Mouse (Mus musculus) heart, embryonic 15.5 days (tissue): Measurements from ENCODE around the gene Dscaml1. TPM values are rescaled to one million over a fixed set of nuclear protein-coding genes. Genes with fewer than 3 reads are reported as not detected.

Experiments
- ATAC-seq: fragments of 200-750 bp; cut with Nextera tagmentation; replicated peaks from 2 replicates; pipeline ENCODE4 v1.8.0; 2017; ENCODE audit warnings: low read depth, moderate TSS enrichment; ENCODE audit not compliant: insufficient number of reproducible peaks, insufficient read depth, low FRiP score
- H3K27ac ChIP-seq: fragments of 300-500 bp; sonication (generic); 2 replicates; pipeline ENCODE4 v1.5.1; 2015; ENCODE audit warnings: mild to moderate bottlenecking, inconsistent platforms
- H3K27me3 ChIP-seq: fragments of 300-500 bp; sonication (generic); 2 replicates; pipeline ENCODE4 v1.6.1; 2015; ENCODE audit warnings: inconsistent platforms
- H3K36me3 ChIP-seq: fragments of 300-500 bp; sonication (generic); 2 replicates; pipeline ENCODE4 v1.6.1; 2015; ENCODE audit warnings: mild to moderate bottlenecking, inconsistent platforms
- H3K4me1 ChIP-seq: fragments of 300-500 bp; sonication (generic); replicated peaks from 2 replicates; pipeline ENCODE4 v1.6.1; 2015; ENCODE audit warnings: inconsistent platforms
- H3K4me2 ChIP-seq: fragments of 300-500 bp; sonication (generic); 2 replicates; pipeline ENCODE4 v1.6.1; 2015; ENCODE audit warnings: inconsistent platforms, mild to moderate bottlenecking, moderate library complexity
- H3K4me3 ChIP-seq: fragments of 300-500 bp; sonication (generic); 2 replicates; pipeline ENCODE4 v1.5.1; 2015; ENCODE audit warnings: mild to moderate bottlenecking, inconsistent platforms
- H3K9ac ChIP-seq: fragments of 300-500 bp; sonication (generic); 2 replicates; pipeline ENCODE4 v1.6.1; 2015; ENCODE audit warnings: mild to moderate bottlenecking, inconsistent platforms
- H3K9me3 ChIP-seq: fragments of 300-500 bp; sonication (generic); replicated peaks from 2 replicates; pipeline ENCODE4 v1.6.1; 2016; ENCODE audit warnings: inconsistent platforms
- WGBS: fragments of 180-500 bp; shearing (Covaris S2); methylation state at CpG from one replicate; pipeline ENCODE4 v1.1.7; 2015; ENCODE audit warnings: mixed read lengths; 5-methylcytosine and 5-hydroxymethylcytosine counted together
- polyA plus RNA-seq: library from polyadenylated mRNA; unstranded; fragments of >200 nt; fragmentation: Nextera tagmentation; extraction: Ambion mirVana; gene quantifications from 2 replicates; pipeline ENCODE4 v1.2.1, GENCODE M21; 2015

The Dscaml1 gene
- polyA plus RNA-seq, 1 experiment from 2014 or later: 0.23 TPM

GRCm38 (mm10) chr9:45412700-45413477 lies 13.5 kb upstream of the Dscaml1 start:
- H3K27ac ChIP-seq: no peak overlapping the region
- H3K4me1 ChIP-seq: peaks cover 5% of the 10 kb centered on the region
- H3K9me3 ChIP-seq: no peaks in the 10 kb centered on the region
- H3K36me3 ChIP-seq: no peaks in the 10 kb centered on the region
- no peak overlapping the region for H3K4me2 ChIP-seq
- ATAC-seq: no peak
- WGBS: 74% methylated on average over 4 of the region's 4 CpGs
- H3K9ac ChIP-seq: no peak overlapping the region
- peaks cover 15% of the 10 kb centered on the region for H3K27me3 ChIP-seq
- H3K4me3 ChIP-seq: no peak overlapping the region

- peaks cover 14% of the 10 kb centered on the region; the same call in 1 of the 2 replicates for H3K27me3 ChIP-seq
- no peak overlapping the region for H3K4me3 ChIP-seq
- H3K4me2 ChIP-seq: no peak overlapping the region
- no peak overlapping the region for H3K9ac ChIP-seq
- no peak overlapping the region for H3K27ac ChIP-seq
- H3K36me3 ChIP-seq: no peaks in the 10 kb centered on the region
- no peak for ATAC-seq
- WGBS: 55% methylated on average over 5 of the region's 5 CpGs
- no peaks in the 10 kb centered on the region for H3K9me3 ChIP-seq
- peaks cover 5% of the 10 kb centered on the region for H3K4me1 ChIP-seq
Observed at GRCm38 (mm10) chr9:45413478-45414140, 12.8 kb upstream of the Dscaml1 start.

GRCm38 (mm10) chr9:45415912-45416311 lies 10.5 kb upstream of the Dscaml1 start:
- H3K9ac ChIP-seq: no peak overlapping the region
- WGBS: 48% methylated on average over 4 of the region's 4 CpGs
- no peaks in the 10 kb centered on the region for H3K36me3 ChIP-seq
- peaks cover 5% of the 10 kb centered on the region for H3K4me1 ChIP-seq
- H3K4me3 ChIP-seq: no peak overlapping the region
- H3K9me3 ChIP-seq: no peaks in the 10 kb centered on the region
- H3K4me2 ChIP-seq: no peak overlapping the region
- H3K27ac ChIP-seq: no peak overlapping the region
- ATAC-seq: 0 out of 2 replicates have a peak, but pooled peaks have one; percentile 7
- no peaks in the 10 kb centered on the region for H3K27me3 ChIP-seq

- no peaks in the 10 kb centered on the region for H3K9me3 ChIP-seq
- no peak overlapping the region for H3K27ac ChIP-seq
- peak overlapping the region; percentile 32; the same call in 1 of the 2 replicates for H3K4me2 ChIP-seq
- peaks cover under 1% of the 10 kb centered on the region for H3K4me1 ChIP-seq
- peak overlapping the region; percentile 29 for H3K4me3 ChIP-seq
- no peaks in the 10 kb centered on the region for H3K36me3 ChIP-seq
- no peak for ATAC-seq
- 18% methylated on average over 8 of the region's 8 CpGs for WGBS
- H3K27me3 ChIP-seq: peaks cover 5% of the 10 kb centered on the region; the same call in 1 of the 2 replicates
- 0 out of 2 replicates have a peak overlapping the region, but pooled peaks have one; percentile 22 for H3K9ac ChIP-seq
Observed at GRCm38 (mm10) chr9:45417245-45417644, 9.2 kb upstream of the Dscaml1 start.

GRCm38 (mm10) chr9:45418252-45418651 lies 8.2 kb upstream of the Dscaml1 start:
- H3K36me3 ChIP-seq: no peaks in the 10 kb centered on the region

GRCm38 (mm10) chr9:45421209-45421608 lies 5.2 kb upstream of the Dscaml1 start:
- H3K9ac ChIP-seq: no peak overlapping the region
- H3K4me2 ChIP-seq: no peak overlapping the region
- peaks cover 5% of the 10 kb centered on the region; the same call in 1 of the 2 replicates for H3K27me3 ChIP-seq
- H3K9me3 ChIP-seq: no peaks in the 10 kb centered on the region
- H3K36me3 ChIP-seq: no peaks in the 10 kb centered on the region
- no peak overlapping the region for H3K4me3 ChIP-seq
- whole genome bisulfite sequencing: 63% methylated on average over 8 of the region's 8 CpGs
- no peak overlapping the region for H3K27ac ChIP-seq
- no peak for ATAC-seq
- H3K4me1 ChIP-seq: no peaks in the 10 kb centered on the region

More at GRCm38 (mm10) chr9:45418252-45418651, 8.2 kb upstream of the Dscaml1 start:
- no peak for ATAC-seq
- no peak overlapping the region for H3K27ac ChIP-seq
- H3K9ac ChIP-seq: no peak overlapping the region
- no peaks in the 10 kb centered on the region for H3K9me3 ChIP-seq
- H3K4me1 ChIP-seq: no peaks in the 10 kb centered on the region
- whole genome bisulfite sequencing: 45% methylated on average over 8 of the region's 8 CpGs
- H3K27me3 ChIP-seq: peaks cover 5% of the 10 kb centered on the region; the same call in 1 of the 2 replicates
- no peak overlapping the region for H3K4me3 ChIP-seq
- no peak overlapping the region for H3K4me2 ChIP-seq

- Histone ChIP-seq H3K27me3 (peaks cover 8% of the 10 kb centered on the region), H3K9me3 (no peaks in the 10 kb centered on the region)
Observed at GRCm38 (mm10) chr9:45422761-45423298, 3.6 kb upstream of the Dscaml1 start.

GRCm38 (mm10) chr9:45429392-45429791 lies 3.0 kb downstream of the Dscaml1 start:
- Histone ChIP-seq H3K27ac (no peak overlapping the region), H3K9ac (no peak overlapping the region), H3K36me3 (no peaks in the 10 kb centered on the region), H3K4me2 (no peak overlapping the region), H3K4me1 (peaks cover 16% of the 10 kb centered on the region), H3K4me3 (no peak overlapping the region), H3K27me3 (peaks cover 60% of the 10 kb centered on the region), H3K9me3 (no peaks in the 10 kb centered on the region)
- WGBS: 17% methylated on average over 5 of the region's 5 CpGs
- no peak for ATAC-seq

More at GRCm38 (mm10) chr9:45422761-45423298, 3.6 kb upstream of the Dscaml1 start:
- Histone ChIP-seq H3K4me3 (no peak overlapping the region), H3K4me1 (no peaks in the 10 kb centered on the region), H3K9ac (no peak overlapping the region), H3K36me3 (no peaks in the 10 kb centered on the region), H3K27ac (no peak overlapping the region), H3K4me2 (no peak overlapping the region)
- WGBS: 70% methylated on average over 7 of the region's 7 CpGs
- ATAC-seq: no peak

GRCm38 (mm10) chr9:45429951-45430697 lies 3.7 kb downstream of the Dscaml1 start:
- H3K4me2 ChIP-seq: peak overlapping the region; percentile 70
- peak overlapping the region; percentile 16; the same call in 1 of the 2 replicates for H3K9ac ChIP-seq
- H3K27ac ChIP-seq: no peak overlapping the region
- peak overlapping the region; percentile 45 for H3K4me3 ChIP-seq
- peaks cover 67% of the 10 kb centered on the region for H3K27me3 ChIP-seq
- H3K9me3 ChIP-seq: no peaks in the 10 kb centered on the region
- no peaks in the 10 kb centered on the region for H3K36me3 ChIP-seq
- no peak for ATAC-seq
- 2% methylated on average over 51 of the region's 54 CpGs for WGBS
- H3K4me1 ChIP-seq: peaks cover 16% of the 10 kb centered on the region

GRCm38 (mm10) chr9:45430698-45430959 lies 4.2 kb downstream of the Dscaml1 start:
- Histone ChIP-seq H3K4me3 (peak overlapping the region; percentile 45), H3K27ac (no peak overlapping the region), H3K9ac (no peak overlapping the region), H3K4me1 (peaks cover 16% of the 10 kb centered on the region), H3K27me3 (peaks cover 67% of the 10 kb centered on the region), H3K4me2 (peak overlapping the region; percentile 70), H3K36me3 (no peaks in the 10 kb centered on the region), H3K9me3 (no peaks in the 10 kb centered on the region)
- no peak for ATAC-seq
- WGBS: 2% methylated on average over 15 of the region's 17 CpGs

- H3K4me1 ChIP-seq: peaks cover 16% of the 10 kb centered on the region
- no peak overlapping the region for H3K9ac ChIP-seq
- H3K4me3 ChIP-seq: peak overlapping the region; percentile 45
- no peaks in the 10 kb centered on the region for H3K36me3 ChIP-seq
- H3K27me3 ChIP-seq: peaks cover 67% of the 10 kb centered on the region
- no peak for ATAC-seq
- no peaks in the 10 kb centered on the region for H3K9me3 ChIP-seq
- no peak overlapping the region for H3K27ac ChIP-seq
- peak overlapping the region; percentile 70 for H3K4me2 ChIP-seq
- 5% methylated on average over 26 of the region's 26 CpGs for WGBS
Observed at GRCm38 (mm10) chr9:45431150-45431549, 4.7 kb downstream of the Dscaml1 start.
